Comparison of ENCODE assay signal across 15 mouse cellular contexts in genomic region chr11:83826142-83826541, GRCm38 (mm10). TPM values are rescaled to one million over a fixed set of nuclear protein-coding genes. Genes with fewer than 3 reads are reported as not detected.
"Had no signal": no experiment of that assay in that cellular context is flagged by ENCODE, and none has a peak within 500 bp of the region (broad histone marks: within the 10 kb centered on the region; RNA-seq: fewer than 3 reads in every experiment).

No protein-coding gene starts in this region.

- H3K4me3 ChIP-seq: neural tube, embryonic 12.5 days; neural tube, embryonic 13.5 days; stomach, embryonic 15.5 days had no signal

- H3K4me2 ChIP-seq: neural tube, embryonic 12.5 days; neural tube, embryonic 13.5 days; stomach, embryonic 15.5 days had no signal

- H3K36me3 ChIP-seq: neural tube, embryonic 12.5 days; neural tube, embryonic 13.5 days; stomach, embryonic 15.5 days had no signal

- H3K27ac ChIP-seq: neural tube, embryonic 12.5 days; neural tube, embryonic 13.5 days; stomach, embryonic 15.5 days had no signal

- H3K9me3 ChIP-seq: neural tube, embryonic 12.5 days; neural tube, embryonic 13.5 days; stomach, embryonic 15.5 days had no signal

- DNase-seq: retina, postnatal 1 day; right cerebral cortex, adult 18-20 months; right cerebral cortex, postnatal 14 days; right cerebral cortex, postnatal 25 days; right cerebral cortex, postnatal 4 days; spleen, adult 18-20 months; thymus, adult 2 months; thymus, postnatal 14 days; thymus, postnatal 25 days; thymus, postnatal 36 days; thymus, postnatal 4 days had no signal

- H3K4me1 ChIP-seq: neural tube, embryonic 12.5 days; neural tube, embryonic 13.5 days; stomach, embryonic 15.5 days had no signal

- H3K27me3 ChIP-seq: neural tube, embryonic 12.5 days; neural tube, embryonic 13.5 days; stomach, embryonic 15.5 days had no signal

- H3K9ac ChIP-seq: neural tube, embryonic 12.5 days; neural tube, embryonic 13.5 days; stomach, embryonic 15.5 days had no signal

RNA-seq across cellular contexts. Expression of gene Hnf1b, which starts 23.7 kb away (rescaled TPM):
- polyA plus RNA-seq: thymus, postnatal 0 days had no signal
